Mouse (Mus musculus) hindbrain, embryonic 10.5 days (tissue): ENCODE results near the gene Rho. TPM values are rescaled to one million over a fixed set of nuclear protein-coding genes. Genes with fewer than 3 reads are reported as not detected.

Experiments used
- polyA plus RNA-seq: library from polyadenylated mRNA; unstranded; fragments of >200 nt; fragmentation: Nextera tagmentation; extraction: Ambion mirVana; gene quantifications from 2 replicates; pipeline ENCODE4 v1.2.1, GENCODE M21; 2016

The Rho gene
- polyA plus RNA-seq, 1 experiment from 2014 or later = 0.37 TPM

Other genes with a start within 250 kb of the Rho start
- 2.2 and 3.2 TPM in 2 replicates for gene Tmem40, start 169.3 kb upstream of the Rho start, polyA plus RNA-seq
- gene Cand2, start 157.2 kb upstream of the Rho start, polyA plus RNA-seq = 51.1 and 53.9 TPM in 2 replicates
- 1,744 and 1,823 TPM in 2 replicates for gene Rpl32, start 123.0 kb upstream of the Rho start, polyA plus RNA-seq
- gene Efcab12, start 93.3 kb upstream of the Rho start, polyA plus RNA-seq = 1.6 and 2.3 TPM in 2 replicates
- gene Mbd4, start 78.4 kb upstream of the Rho start, polyA plus RNA-seq = 24.6 and 31.7 TPM in 2 replicates
- gene Ift122, start 78.3 kb upstream of the Rho start, polyA plus RNA-seq = 28.8 and 30.6 TPM in 2 replicates
- not detected in 2 replicates for gene H1foo, start 13.2 kb downstream of the Rho start, polyA plus RNA-seq
- gene Plxnd1, start 63.3 kb downstream of the Rho start, polyA plus RNA-seq = 24.6 and 28.5 TPM in 2 replicates